Mouse (Mus musculus) cerebellum, adult 9-11 months (tissue): Measurements from ENCODE around the gene Col17a1.

Experiments used
- DNase-seq: peaks from one replicate; pipeline ENCODE4 v3.0.0; 2022

Gene Col17a1

GRCm38 (mm10) chr19:47659765-47660408, 32.0 kb downstream of the Col17a1 start:
- DNase-seq, result no peak

GRCm38 (mm10) chr19:47658914-47659535, 32.9 kb downstream of the Col17a1 start:
- DNase-seq, result peak; percentile 60

- DNase-seq, result no peak
Measured at GRCm38 (mm10) chr19:47654896-47655295, 37.0 kb downstream of the Col17a1 start.

- no peak for DNase-seq
Measured at GRCm38 (mm10) chr19:47653173-47653572, 38.7 kb downstream of the Col17a1 start.

GRCm38 (mm10) chr19:47652255-47652654, 39.6 kb downstream of the Col17a1 start:
- DNase-seq, result no peak

GRCm38 (mm10) chr19:47651160-47651480, 40.8 kb downstream of the Col17a1 start:
- no peak for DNase-seq

GRCm38 (mm10) chr19:47650366-47651159, 41.3 kb downstream of the Col17a1 start:
- peak; percentile 1 for DNase-seq

- no peak for DNase-seq
Measured at GRCm38 (mm10) chr19:47649071-47649470, 42.8 kb downstream of the Col17a1 start.

- no peak for DNase-seq
Measured at GRCm38 (mm10) chr19:47646508-47647120, 45.3 kb downstream of the Col17a1 start.

- DNase-seq, result no peak
Measured at GRCm38 (mm10) chr19:47645583-47645982, 46.3 kb downstream of the Col17a1 start.

- DNase-seq, result no peak
Measured at GRCm38 (mm10) chr19:47643910-47644309, 48.0 kb downstream of the Col17a1 start.

GRCm38 (mm10) chr19:47635380-47635779, 56.5 kb downstream of the Col17a1 start:
- no peak for DNase-seq

GRCm38 (mm10) chr19:47631799-47632198, 60.1 kb downstream of the Col17a1 start:
- DNase-seq, result no peak

- DNase-seq, result no peak
Measured at GRCm38 (mm10) chr19:47630381-47630780, 61.5 kb downstream of the Col17a1 start.

GRCm38 (mm10) chr19:47629068-47629467, 62.8 kb downstream of the Col17a1 start:
- no peak for DNase-seq

GRCm38 (mm10) chr19:47627450-47627849, 64.4 kb downstream of the Col17a1 start:
- no peak for DNase-seq

- DNase-seq, result no peak
Measured at GRCm38 (mm10) chr19:47624940-47625711, 66.8 kb downstream of the Col17a1 start.

- DNase-seq, result no peak
Measured at GRCm38 (mm10) chr19:47621478-47621877, 70.4 kb downstream of the Col17a1 start.

GRCm38 (mm10) chr19:47613442-47613841, 78.5 kb downstream of the Col17a1 start:
- no peak for DNase-seq

GRCm38 (mm10) chr19:47608513-47608912, 83.4 kb downstream of the Col17a1 start:
- no peak for DNase-seq
